Mouse (Mus musculus) cerebellum, adult (tissue): ENCODE results near the gene Tmem231.
A peak's percentile ranks its signal among the peaks of the same experiment; 100 is the strongest.

ENCODE experiments used
- ATAC-seq: cut with Nextera tagmentation; 2 replicates; pipeline ENCODE4 v1.9.2; 2017; ENCODE audit warnings: mild to moderate bottlenecking, moderate library complexity, mixed read lengths; ENCODE audit not compliant: insufficient number of reproducible peaks, low FRiP score, low TSS enrichment

The Tmem231 gene

GRCm38 (mm10) chr8:111911572-111911971 lies 22.1 kb downstream of the Tmem231 start:
- ATAC-seq = no peak

- peak; percentile 57; the same call in 1 of the 2 replicates for ATAC-seq
Observed at GRCm38 (mm10) chr8:111909621-111910450, 23.8 kb downstream of the Tmem231 start, which contains the start of gene Chst5. Gene Chst5 (minus strand): TSS chr8:111910447.

- ATAC-seq = no peak
Observed at GRCm38 (mm10) chr8:111905500-111906121, 28.1 kb downstream of the Tmem231 start.

GRCm38 (mm10) chr8:111902080-111902479 lies 31.6 kb downstream of the Tmem231 start:
- ATAC-seq = no peak

- ATAC-seq = no peak
Observed at GRCm38 (mm10) chr8:111898586-111898985, 35.1 kb downstream of the Tmem231 start.

GRCm38 (mm10) chr8:111894955-111895354 lies 38.7 kb downstream of the Tmem231 start:
- ATAC-seq = no peak

- no peak for ATAC-seq
Observed at GRCm38 (mm10) chr8:111892615-111893014, 41.1 kb downstream of the Tmem231 start.

GRCm38 (mm10) chr8:111891983-111892382 lies 41.7 kb downstream of the Tmem231 start:
- no peak for ATAC-seq

GRCm38 (mm10) chr8:111890911-111891303 lies 42.8 kb downstream of the Tmem231 start:
- ATAC-seq = no peak

- ATAC-seq = peak; percentile 70; the same call in 1 of the 2 replicates
Observed at GRCm38 (mm10) chr8:111889931-111890910, 43.5 kb downstream of the Tmem231 start.

- no peak for ATAC-seq
Observed at GRCm38 (mm10) chr8:111888091-111888650, 45.5 kb downstream of the Tmem231 start.

GRCm38 (mm10) chr8:111887479-111887878 lies 46.2 kb downstream of the Tmem231 start:
- no peak for ATAC-seq

- ATAC-seq = no peak
Observed at GRCm38 (mm10) chr8:111883615-111884014, 50.1 kb downstream of the Tmem231 start.

- peak; percentile 75; the same call in 1 of the 2 replicates for ATAC-seq
Observed at GRCm38 (mm10) chr8:111881591-111881990, 52.1 kb downstream of the Tmem231 start.

- no peak for ATAC-seq
Observed at GRCm38 (mm10) chr8:111877711-111878110, 56.0 kb downstream of the Tmem231 start.

GRCm38 (mm10) chr8:111876355-111876948 lies 57.2 kb downstream of the Tmem231 start, which contains the start of gene Tmem170:
Gene Tmem170 (minus strand): TSS chr8:111876750.
- peak; percentile 95 for ATAC-seq

- no peak for ATAC-seq
Observed at GRCm38 (mm10) chr8:111875758-111876157, 57.9 kb downstream of the Tmem231 start.

GRCm38 (mm10) chr8:111871278-111871677 lies 62.4 kb downstream of the Tmem231 start:
- ATAC-seq = no peak

GRCm38 (mm10) chr8:111870379-111870778 lies 63.3 kb downstream of the Tmem231 start:
- ATAC-seq = no peak

- ATAC-seq = no peak
Observed at GRCm38 (mm10) chr8:111868664-111869063, 65.0 kb downstream of the Tmem231 start.
